Mouse (Mus musculus) frontal cortex, adult (tissue): Measurements from ENCODE around the gene Prl3d1.
"Not testable (repeated sequence)": the region's sequence is repeated elsewhere in the genome, so short reads cannot be mapped to it uniquely, and the experiment has no call there.

Experiments used
- ATAC-seq: cut with Nextera tagmentation; 2 replicates; pipeline ENCODE4 v1.9.2; 2017; ENCODE audit warnings: mild to moderate bottlenecking, moderate library complexity, mixed read lengths; ENCODE audit not compliant: low TSS enrichment

Gene Prl3d1

GRCm38 (mm10) chr13:27093890-27094289 is at the start of gene Prl3d1:
Prl3d1 (plus strand) TSS chr13:27094190.
- ATAC-seq: not testable (repeated sequence)

DNA sequence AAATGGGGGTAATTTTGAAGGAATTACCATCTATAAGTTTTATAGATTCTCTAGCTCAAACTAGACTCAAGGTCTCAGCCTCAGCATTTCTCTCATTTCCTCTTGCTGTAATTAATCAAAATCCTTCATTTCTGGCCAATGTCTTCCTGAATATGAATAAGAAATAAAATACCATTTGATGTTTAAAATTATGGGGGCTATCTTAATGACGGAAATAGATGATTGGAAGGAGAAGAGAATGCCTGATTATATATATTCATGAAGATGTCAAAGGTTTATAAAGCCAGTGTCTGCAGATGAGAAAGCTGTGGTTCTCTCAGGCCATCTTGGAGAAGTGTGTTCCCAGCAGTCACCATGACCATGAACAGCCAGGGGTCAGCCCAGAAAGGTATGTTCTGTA is 36.7 kb upstream of the Prl3d1 start, which contains the start of gene Prl:
Gene Prl, plus strand, starts transcription at position 301 of the 400 bp plus-strand sequence.
- no peak for ATAC-seq

- peak; percentile 64 for ATAC-seq
These were observed 34.8 kb upstream of the Prl3d1 start for GRCm38 (mm10) chr13:27059177-27059576.

GRCm38 (mm10) chr13:27121398-27121797 is 27.4 kb downstream of the Prl3d1 start, which contains the start of gene Prl3d2:
Prl3d2 (plus strand) TSS chr13:27121698.
- not testable (repeated sequence) for ATAC-seq

DNA sequence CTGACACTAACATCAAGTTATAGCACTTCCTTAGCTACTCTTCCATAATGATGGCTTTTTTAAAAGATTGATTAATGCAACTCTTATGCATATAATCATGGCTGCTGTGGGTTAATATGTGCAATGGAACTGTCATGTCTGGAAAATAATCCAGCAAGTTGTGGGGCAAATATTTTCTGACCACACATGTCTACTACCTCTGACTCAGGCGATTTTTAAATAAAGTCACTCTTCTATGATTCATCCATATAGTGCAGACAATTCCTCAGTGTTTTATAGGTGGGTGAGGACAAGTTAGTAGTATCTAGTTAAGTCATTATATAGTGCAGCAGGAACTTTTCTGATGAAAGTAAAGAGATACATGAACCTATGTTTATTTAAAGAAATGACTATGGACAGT is 54.3 kb downstream of the Prl3d1 start:
- ATAC-seq: no peak
